Mouse (Mus musculus) common myeloid progenitor, adult 5-6 weeks (primary cell): Measurements from ENCODE around the gene Shmt1. TPM values are rescaled to one million over a fixed set of nuclear protein-coding genes. Genes with fewer than 3 reads are reported as not detected.
"Not testable (repeated sequence)": the region's sequence is repeated elsewhere in the genome, so short reads cannot be mapped to it uniquely, and the experiment has no call there.

Experiments
- ATAC-seq: replicated peaks from 2 replicates; pipeline ENCODE4 v1.8.0; 2016; ENCODE audit warnings: low read depth, mild to moderate bottlenecking, moderate TSS enrichment, inconsistent platforms; ENCODE audit not compliant: poor library complexity, severe bottlenecking
- total RNA-seq: library from RNA; stranded (forward); fragments of 200-1000, 187-1606 nt; gene quantifications from 2 replicates; pipeline ENCODE4 v1.2.3, GENCODE M21; 2017

Shmt1 gene
- 71.9 and 77.1 TPM in 2 replicates for total RNA-seq

DNA sequence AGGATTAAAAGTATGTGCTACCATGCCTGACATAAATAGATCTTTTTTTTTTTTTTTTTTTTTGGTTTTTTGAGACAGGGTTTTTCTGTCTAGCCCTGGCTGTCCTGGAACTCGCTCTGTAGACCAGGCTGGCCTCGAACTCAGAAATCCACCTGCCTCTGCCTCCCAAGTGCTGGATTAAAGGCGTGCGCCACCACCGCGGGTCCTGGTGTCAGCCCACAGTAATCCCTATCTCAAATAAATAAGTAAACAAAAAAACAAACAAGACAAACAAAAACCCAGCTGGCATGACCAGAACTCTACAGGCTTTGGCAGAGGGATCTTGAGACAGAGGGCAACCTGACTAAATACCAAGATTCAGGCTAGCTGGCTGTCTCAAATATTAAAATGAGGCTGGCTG lies at the start of gene Shmt1:
Gene Shmt1 (minus strand): TSS at position 101 of the 400 bp plus-strand sequence.
- not testable (repeated sequence) for ATAC-seq

GRCm38 (mm10) chr11:60856587-60856986 lies 45.1 kb upstream of the Shmt1 start:
- ATAC-seq: no peak

- no peak for ATAC-seq
These were observed 33.9 kb upstream of the Shmt1 start for GRCm38 (mm10) chr11:60845415-60845814.

DNA sequence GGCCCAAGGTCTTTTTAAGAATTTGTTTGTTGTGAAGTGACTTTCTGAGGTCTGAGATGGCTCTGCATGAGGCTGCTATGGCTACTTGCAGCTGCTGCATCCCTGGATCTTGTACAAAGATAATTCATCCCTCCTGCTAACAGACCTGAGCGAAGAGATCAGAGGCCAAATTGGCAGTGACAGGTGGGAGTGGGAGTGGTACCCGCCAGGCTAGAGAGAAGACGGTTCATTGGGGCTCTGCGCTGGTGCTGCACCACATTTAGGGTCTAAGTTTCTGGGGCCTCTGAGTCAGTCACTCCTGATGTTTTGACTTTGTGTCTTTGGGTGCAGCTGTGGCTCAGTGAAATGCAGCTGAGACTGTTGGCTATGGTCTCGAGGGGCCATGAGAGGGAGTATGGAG lies 31.9 kb upstream of the Shmt1 start:
- ATAC-seq: no peak

DNA sequence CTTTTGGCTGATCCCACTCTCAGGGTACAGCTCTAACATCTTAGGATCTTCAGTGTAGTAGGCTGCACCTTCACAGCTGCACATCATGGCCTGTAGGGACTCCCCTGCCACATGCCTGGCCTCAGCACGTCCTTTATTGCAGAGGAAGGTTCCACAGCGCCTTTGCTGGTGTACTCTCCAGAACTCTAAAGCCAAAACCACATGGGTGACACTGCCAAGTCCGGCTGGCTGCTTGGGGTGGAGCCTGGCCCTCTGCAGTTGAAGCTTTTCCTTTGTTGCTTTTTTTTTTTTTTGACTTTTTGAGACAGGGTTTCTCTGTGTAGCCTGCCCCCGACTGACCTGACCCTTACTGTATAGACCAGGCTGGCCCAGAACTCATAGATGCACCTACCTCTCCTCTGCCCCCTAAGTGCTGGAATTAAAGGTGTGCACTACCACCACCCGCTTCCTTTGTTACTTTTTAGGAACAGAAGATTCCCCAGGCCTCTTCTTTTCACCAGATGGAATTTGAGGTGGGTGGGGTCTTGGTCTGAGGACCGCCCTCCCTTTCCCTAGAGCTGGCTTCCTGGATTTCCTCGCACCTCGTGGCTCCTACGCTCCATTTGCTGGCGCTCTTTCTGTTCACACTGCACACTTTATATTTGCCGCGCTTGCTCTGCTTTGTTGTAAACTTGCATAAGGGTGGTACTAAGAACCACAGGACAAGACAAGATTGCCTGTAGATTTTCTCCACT lies 30.1 kb upstream of the Shmt1 start:
- ATAC-seq: peak; percentile 82

DNA sequence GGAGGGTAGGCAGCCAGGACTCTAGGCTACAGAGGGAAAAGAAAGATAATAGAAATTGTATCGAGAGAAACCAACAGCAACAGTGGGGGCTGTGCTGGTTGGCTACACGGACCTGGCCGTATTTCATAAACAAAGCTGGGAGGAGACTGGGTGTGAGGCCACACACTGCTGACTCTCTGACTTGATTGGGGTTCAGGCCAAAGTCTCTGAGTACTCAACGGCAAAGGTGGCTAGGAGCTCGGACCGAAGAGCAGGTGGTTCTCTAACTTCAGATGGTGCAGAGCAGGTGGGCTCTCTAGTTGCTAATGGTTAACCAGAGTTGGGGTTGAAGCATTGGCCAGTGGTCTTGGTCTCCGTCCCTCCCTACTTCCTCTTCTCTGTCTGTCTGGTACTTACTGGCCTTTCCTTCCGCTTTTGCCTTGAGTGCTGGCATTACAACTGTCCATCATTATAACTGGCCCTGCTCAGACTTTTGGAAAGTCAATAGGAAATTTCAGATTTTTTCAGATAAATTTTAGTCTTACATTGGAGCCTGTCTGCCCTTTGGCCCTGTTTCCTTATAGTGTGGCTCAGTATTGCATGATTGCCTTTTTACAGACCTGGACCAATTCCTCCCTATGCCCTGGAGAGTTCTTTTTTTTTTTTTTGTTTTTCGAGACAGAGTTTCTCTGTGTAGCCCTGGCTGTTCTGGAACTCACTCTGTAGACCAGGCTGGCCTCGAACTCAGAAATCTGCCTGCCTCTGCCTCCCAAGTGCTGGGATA lies 26.3 kb upstream of the Shmt1 start:
- ATAC-seq: 0 out of 2 replicates have a peak, but pooled peaks have one; percentile 29

GRCm38 (mm10) chr11:60836897-60837296 lies 25.4 kb upstream of the Shmt1 start:
- no peak for ATAC-seq

GRCm38 (mm10) chr11:60830433-60831052 lies 19.0 kb upstream of the Shmt1 start, which contains the start of gene Dhrs7b:
Gene Dhrs7b, plus strand, starts transcription at chr11:60830631.
- ATAC-seq: peak; percentile 87

- no peak for ATAC-seq
These were observed 17.4 kb upstream of the Shmt1 start for GRCm38 (mm10) chr11:60828903-60829302.

- no peak for ATAC-seq
These were observed 15.9 kb upstream of the Shmt1 start for GRCm38 (mm10) chr11:60827241-60827945.

- ATAC-seq: peak; percentile 50
These were observed 15.2 kb upstream of the Shmt1 start for GRCm38 (mm10) chr11:60826700-60827099.

GRCm38 (mm10) chr11:60825191-60825590 lies 13.7 kb upstream of the Shmt1 start:
- ATAC-seq: no peak

- no peak for ATAC-seq
These were observed 12.3 kb upstream of the Shmt1 start for GRCm38 (mm10) chr11:60823771-60824170.

DNA sequence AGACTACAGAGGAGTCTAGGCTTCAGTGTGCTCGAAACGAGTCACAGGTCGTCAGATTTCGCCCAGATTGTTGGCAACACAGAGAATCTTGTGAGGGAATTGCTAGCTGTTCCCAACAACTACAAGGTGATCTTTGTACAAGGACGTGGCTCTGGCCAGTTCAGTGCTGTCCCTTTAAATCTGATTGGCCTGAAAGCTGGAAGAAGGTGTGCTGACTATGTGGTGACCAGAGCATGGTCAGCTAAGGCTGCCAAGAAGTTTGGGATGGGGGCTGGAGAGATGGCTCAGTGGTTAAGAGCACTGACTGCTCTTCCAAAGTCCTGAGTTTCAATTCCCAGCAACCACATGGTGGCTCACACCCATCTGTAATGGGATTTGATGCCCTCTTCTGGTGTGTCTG lies 4.9 kb upstream of the Shmt1 start:
- no peak for ATAC-seq

- peak; percentile 99 for ATAC-seq
These were observed 461 bp downstream of the Shmt1 start for GRCm38 (mm10) chr11:60811054-60811460.

DNA sequence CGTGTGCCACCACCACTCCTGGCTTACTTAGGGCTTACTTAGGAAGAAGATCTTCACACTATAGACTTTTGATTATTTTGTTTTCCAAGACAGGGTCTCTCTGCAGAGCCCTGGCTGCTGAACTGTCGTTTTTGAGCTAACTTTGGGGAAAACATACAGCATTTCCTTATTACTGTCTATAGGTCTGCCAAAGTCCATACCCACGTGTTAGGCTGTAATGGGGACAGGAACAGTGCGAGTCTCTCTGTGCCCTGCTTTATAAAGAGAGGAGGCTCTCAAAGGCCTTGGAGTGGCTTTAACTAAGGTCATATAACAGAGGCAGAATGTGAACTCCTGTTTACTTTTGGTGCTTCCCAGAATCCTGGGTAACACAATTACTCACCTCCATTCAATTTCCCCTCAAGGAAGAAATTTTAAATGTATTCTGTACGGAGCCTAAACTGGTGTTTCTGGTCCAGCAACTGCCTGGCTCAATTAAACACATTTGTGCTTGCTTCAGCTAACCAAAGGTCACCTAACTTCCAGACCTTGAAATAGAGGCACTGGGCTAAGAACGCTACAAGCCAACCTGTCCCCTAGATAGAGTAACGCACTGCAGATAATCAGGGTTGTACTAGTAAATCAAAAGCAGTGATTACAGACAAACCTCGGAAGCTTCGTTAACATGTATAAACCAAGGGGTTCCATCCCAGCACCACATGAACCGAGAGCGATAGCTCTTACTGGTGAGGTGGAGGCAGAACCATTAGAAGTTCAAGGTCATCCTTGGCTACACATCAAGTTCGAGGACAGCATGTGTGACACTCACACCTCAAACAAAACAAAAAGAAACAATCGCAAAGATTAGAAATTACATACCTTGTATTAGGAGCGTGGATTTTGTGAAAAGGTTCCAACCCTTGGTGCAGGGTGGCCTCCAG lies 1.2 kb downstream of the Shmt1 start:
- peak; percentile 12; the same call in 1 of the 2 replicates for ATAC-seq

DNA sequence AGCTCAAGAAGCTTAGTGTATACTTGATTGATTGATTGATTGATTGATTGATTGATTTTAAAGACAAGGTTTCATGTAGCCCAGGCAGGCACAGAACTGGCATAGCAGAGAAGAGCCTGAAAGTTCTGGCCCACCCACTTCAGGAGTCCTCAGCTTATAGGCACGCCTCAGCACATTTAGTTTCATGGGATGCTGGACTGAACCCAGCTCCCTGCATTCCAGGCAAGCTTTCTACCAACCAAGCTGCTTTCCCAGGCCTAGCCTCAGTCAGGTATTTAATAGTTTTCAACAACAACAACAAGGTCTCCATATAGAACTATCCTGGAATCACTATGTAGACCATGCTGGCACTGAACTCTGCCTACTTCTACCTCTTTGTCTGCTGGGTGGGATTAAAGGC lies 2.0 kb downstream of the Shmt1 start:
- ATAC-seq: no peak

DNA sequence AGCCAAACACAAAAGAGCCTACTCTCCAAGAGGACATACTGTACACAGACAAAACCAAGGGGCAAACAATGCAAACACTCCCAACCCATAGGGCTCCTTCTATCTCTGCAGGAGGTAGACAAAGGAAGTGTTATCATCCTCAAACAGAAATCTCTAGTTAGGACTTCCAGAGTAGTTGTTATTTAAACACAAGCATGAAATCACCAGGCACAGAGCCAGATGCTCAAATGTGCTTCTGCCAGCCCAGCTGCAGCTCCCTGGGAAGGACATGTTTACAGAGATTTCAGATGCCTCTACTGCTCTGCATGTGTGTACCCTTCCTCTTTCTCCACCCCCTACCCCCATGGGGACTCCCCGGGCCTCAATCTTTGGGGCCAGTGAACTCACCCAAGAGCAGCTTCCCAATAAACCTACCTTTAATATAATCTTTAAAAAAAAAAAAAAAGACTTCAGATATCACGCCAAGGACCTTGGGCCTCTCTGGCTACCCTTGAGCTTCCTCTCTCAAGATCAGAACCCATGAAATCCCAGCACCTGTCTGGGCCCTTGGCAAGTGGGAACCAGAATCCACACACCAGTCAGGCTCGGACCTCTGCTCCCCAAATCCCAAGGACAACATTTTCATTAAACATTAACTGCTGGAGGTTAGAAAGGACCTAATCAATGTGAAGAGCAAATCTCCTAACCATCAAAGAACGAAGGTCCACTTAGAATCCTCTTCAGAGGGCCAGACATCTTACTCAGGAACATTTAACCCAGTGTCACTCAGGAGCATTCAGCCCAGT lies 3.0 kb downstream of the Shmt1 start:
- no peak for ATAC-seq
